Mouse (Mus musculus) lung, postnatal 0 days (tissue): ENCODE results near the gene Nsun6. TPM values are rescaled to one million over a fixed set of nuclear protein-coding genes. Genes with fewer than 3 reads are reported as not detected.

Experiments
- ATAC-seq: fragments of 200-750 bp; cut with Nextera tagmentation; 2 replicates; pipeline ENCODE4 v1.8.0; 2017; ENCODE audit warnings: moderate library complexity
- DNase-seq: peaks from one replicate; pipeline ENCODE4 v3.0.0-alpha.2; 2016; ENCODE audit warnings: low spot score
- H3K27ac ChIP-seq: fragments of 300-500 bp; sonication (generic); 2 replicates; pipeline ENCODE4 v1.5.1; 2014; ENCODE audit warnings: antibody characterized with exemption, mild to moderate bottlenecking, low read length, mixed read lengths
- H3K27me3 ChIP-seq: fragments of 300-500 bp; sonication (generic); replicated peaks from 2 replicates; pipeline ENCODE4 v1.6.1; 2014; ENCODE audit warnings: low read length, mixed read lengths; ENCODE audit not compliant: insufficient read depth
- H3K36me3 ChIP-seq: fragments of 300-500 bp; sonication (generic); 2 replicates; pipeline ENCODE4 v1.6.1; 2014; ENCODE audit warnings: low read length, mixed read lengths; ENCODE audit not compliant: insufficient read depth
- H3K4me1 ChIP-seq: fragments of 300-500 bp; sonication (generic); 2 replicates; pipeline ENCODE4 v1.6.1; 2014; ENCODE audit warnings: antibody characterized with exemption, low read depth, low read length, mixed read lengths; ENCODE audit not compliant: insufficient read depth
- H3K4me2 ChIP-seq: fragments of 300-500 bp; sonication (generic); replicated peaks from 2 replicates; pipeline ENCODE4 v1.6.1; 2014; ENCODE audit warnings: low read depth, mild to moderate bottlenecking, low read length, moderate library complexity, mixed read lengths
- H3K4me3 ChIP-seq: fragments of 300-500 bp; sonication (generic); 2 replicates; pipeline ENCODE4 v1.5.1; 2014; ENCODE audit warnings: low read depth, low read length
- H3K9ac ChIP-seq: fragments of 300-500 bp; sonication (generic); replicated peaks from 2 replicates; pipeline ENCODE4 v1.6.1; 2014; ENCODE audit warnings: low read depth, mild to moderate bottlenecking
- H3K9me3 ChIP-seq: fragments of 300-500 bp; sonication (generic); 2 replicates; pipeline ENCODE4 v1.6.1; 2016; ENCODE audit warnings: low read length, mixed read lengths
- CTCF ChIP-seq: IDR thresholded peaks from 2 replicates; pipeline ENCODE4 v1.5.1; 2016; ENCODE audit warnings: antibody characterized with exemption, mild to moderate bottlenecking
- EP300 ChIP-seq: IDR thresholded peaks from 2 replicates; pipeline ENCODE4 v1.6.1; 2016; ENCODE audit warnings: antibody characterized with exemption, mild to moderate bottlenecking, control low read depth
- WGBS: fragments of 180-500 bp; shearing (Covaris S2); extraction: QIAGEN DNeasy Blood & Tissue Kit; methylation state at CpG from one replicate; pipeline ENCODE4 v1.1.7; 2014; 5-methylcytosine and 5-hydroxymethylcytosine counted together
- polyA plus RNA-seq: library from polyadenylated mRNA; unstranded; fragments of >200 nt; fragmentation: Nextera tagmentation; extraction: Ambion mirVana; gene quantifications from 2 replicates; pipeline ENCODE4 v1.2.1, GENCODE M21; 2015

Nsun6 gene
- 9.8 and 11.5 TPM in 2 replicates for polyA plus RNA-seq

- TF ChIP-seq EP300, result peak; percentile 60
- peak; percentile 69 for TF ChIP-seq CTCF
- Histone ChIP-seq H3K4me1 (peaks cover 7% of the 10 kb centered on the region; the same call in 1 of the 2 replicates), H3K9me3 (no peaks in the 10 kb centered on the region), H3K4me3 (peak within 1 kb of the TSS; percentile 91), H3K27ac (peak within 1 kb of the TSS; percentile 93), H3K4me2 (peak within 1 kb of the TSS; percentile 58), H3K9ac (peak within 1 kb of the TSS; percentile 83), H3K27me3 (no peaks in the 10 kb centered on the region), H3K36me3 (no peaks in the 10 kb centered on the region)
- WGBS, result 2% methylated on average over 73 of the region's 75 CpGs
- DNase-seq, result peak; percentile 98
- ATAC-seq, result peak; percentile 98
Measured at GRCm38 (mm10) chr2:15054945-15055637, at the start of gene Nsun6. Gene Nsun6 (minus strand): TSS chr2:15055069.

GRCm38 (mm10) chr2:15104386-15104785, 49.5 kb upstream of the Nsun6 start:
- 33% methylated on average over 1 of the region's 1 CpGs for WGBS
- no peaks in the 10 kb centered on the region for H3K27me3 ChIP-seq
- no peak for TF ChIP-seq CTCF
- TF ChIP-seq EP300, result no peak
- H3K4me3 ChIP-seq, result no peak overlapping the region
- H3K4me1 ChIP-seq, result no peaks in the 10 kb centered on the region
- H3K9me3 ChIP-seq, result no peaks in the 10 kb centered on the region
- DNase-seq (no peak), ATAC-seq (no peak)
- H3K36me3 ChIP-seq, result no peaks in the 10 kb centered on the region
- H3K4me2 ChIP-seq, result no peak overlapping the region
- no peak overlapping the region for H3K9ac ChIP-seq
- H3K27ac ChIP-seq, result no peak overlapping the region

- Histone ChIP-seq H3K4me3 (no peak overlapping the region), H3K9me3 (no peaks in the 10 kb centered on the region), H3K4me1 (no peaks in the 10 kb centered on the region), H3K36me3 (no peaks in the 10 kb centered on the region), H3K27ac (no peak overlapping the region), H3K4me2 (no peak overlapping the region), H3K27me3 (no peaks in the 10 kb centered on the region), H3K9ac (no peak overlapping the region)
- WGBS, result 42% methylated on average over 3 of the region's 3 CpGs
- DNase-seq (peak; percentile 63), ATAC-seq (no peak)
- no peak for TF ChIP-seq EP300
- peak; percentile 53 for TF ChIP-seq CTCF
Measured at GRCm38 (mm10) chr2:15096514-15097090, 41.7 kb upstream of the Nsun6 start.

GRCm38 (mm10) chr2:15087308-15087707, 32.4 kb upstream of the Nsun6 start:
- Histone ChIP-seq H3K4me1 (no peaks in the 10 kb centered on the region), H3K27ac (no peak overlapping the region), H3K4me3 (no peak overlapping the region), H3K4me2 (no peak overlapping the region), H3K27me3 (no peaks in the 10 kb centered on the region), H3K9me3 (no peaks in the 10 kb centered on the region), H3K9ac (no peak overlapping the region), H3K36me3 (no peaks in the 10 kb centered on the region)
- no peak for DNase-seq
- WGBS, result 51% methylated on average over 1 of the region's 1 CpGs
- ATAC-seq, result peak; percentile 76
- TF ChIP-seq CTCF, result no peak
- no peak for TF ChIP-seq EP300

GRCm38 (mm10) chr2:15083702-15084101, 28.8 kb upstream of the Nsun6 start:
- no peaks in the 10 kb centered on the region; the same call in 1 of the 2 replicates for H3K36me3 ChIP-seq
- ATAC-seq, result no peak

GRCm38 (mm10) chr2:15067091-15067490, 12.2 kb upstream of the Nsun6 start:
- H3K36me3 ChIP-seq, result peaks cover 3% of the 10 kb centered on the region; the same call in 1 of the 2 replicates
- H3K27ac ChIP-seq, result no peak overlapping the region
- no peak for DNase-seq
- WGBS, result 64% methylated on average over 5 of the region's 5 CpGs
- ATAC-seq, result no peak
- TF ChIP-seq CTCF (no peak), EP300 (no peak)
- no peaks in the 10 kb centered on the region for H3K9me3 ChIP-seq
- no peak overlapping the region for H3K4me2 ChIP-seq
- H3K27me3 ChIP-seq, result no peaks in the 10 kb centered on the region
- H3K4me1 ChIP-seq, result 0 out of 2 replicates have a peak, but pooled peaks cover 4% of the 10 kb centered on the region
- H3K9ac ChIP-seq, result no peak overlapping the region
- H3K4me3 ChIP-seq, result no peak overlapping the region

More at GRCm38 (mm10) chr2:15083702-15084101, 28.8 kb upstream of the Nsun6 start:
- H3K27ac ChIP-seq, result no peak overlapping the region
- no peak overlapping the region for H3K4me3 ChIP-seq
- no peak for DNase-seq
- TF ChIP-seq CTCF, result no peak
- no peak for TF ChIP-seq EP300
- H3K4me2 ChIP-seq, result no peak overlapping the region
- no peak overlapping the region for H3K9ac ChIP-seq
- no peaks in the 10 kb centered on the region for H3K4me1 ChIP-seq
- 100% methylated on average over 2 of the region's 2 CpGs for WGBS
- H3K27me3 ChIP-seq, result no peaks in the 10 kb centered on the region
- no peaks in the 10 kb centered on the region for H3K9me3 ChIP-seq
